Mouse (Mus musculus) liver, embryonic 15.5 days (tissue): ENCODE measurements around the gene Mrgpre. TPM values are rescaled to one million over a fixed set of nuclear protein-coding genes. Genes with fewer than 3 reads are reported as not detected.
A peak's percentile ranks its signal among the peaks of the same experiment; 100 is the strongest.

Source experiments
- ATAC-seq: fragments of 200-750 bp; cut with Nextera tagmentation; 2 replicates; pipeline ENCODE4 v1.8.0; 2017; ENCODE audit warnings: moderate number of reproducible peaks, mild to moderate bottlenecking, moderate library complexity; ENCODE audit not compliant: insufficient read depth
- H3K27ac ChIP-seq: fragments of 300-500 bp; sonication (generic); replicated peaks from 2 replicates; pipeline ENCODE4 v1.5.1; 2015; ENCODE audit warnings: mild to moderate bottlenecking, inconsistent platforms
- H3K27me3 ChIP-seq: fragments of 300-500 bp; sonication (generic); 2 replicates; pipeline ENCODE4 v1.6.1; 2015; ENCODE audit warnings: mild to moderate bottlenecking, inconsistent platforms
- H3K36me3 ChIP-seq: fragments of 300-500 bp; sonication (generic); replicated peaks from 2 replicates; pipeline ENCODE4 v1.6.1; 2015; ENCODE audit warnings: moderate library complexity, mild to moderate bottlenecking, inconsistent platforms
- H3K4me1 ChIP-seq: fragments of 300-500 bp; sonication (generic); replicated peaks from 2 replicates; pipeline ENCODE4 v1.6.1; 2015; ENCODE audit warnings: inconsistent platforms
- H3K4me2 ChIP-seq: fragments of 300-500 bp; sonication (generic); 2 replicates; pipeline ENCODE4 v1.6.1; 2015; ENCODE audit warnings: moderate library complexity, mild to moderate bottlenecking, inconsistent platforms
- H3K4me3 ChIP-seq: fragments of 300-500 bp; sonication (generic); replicated peaks from 2 replicates; pipeline ENCODE4 v1.5.1; 2015; ENCODE audit warnings: mild to moderate bottlenecking, inconsistent platforms
- H3K9ac ChIP-seq: fragments of 300-500 bp; sonication (generic); 2 replicates; pipeline ENCODE4 v1.6.1; 2015; ENCODE audit warnings: moderate library complexity, mild to moderate bottlenecking, inconsistent platforms
- H3K9me3 ChIP-seq: fragments of 300-500 bp; sonication (generic); replicated peaks from 2 replicates; pipeline ENCODE4 v1.6.1; 2016; ENCODE audit warnings: inconsistent platforms
- WGBS: fragments of 180-500 bp; shearing (Covaris S2); methylation state at CpG from one replicate; pipeline ENCODE4 v1.1.7; 2015; ENCODE audit warnings: mixed read lengths; ENCODE audit not compliant: insufficient replicate concordance; 5-methylcytosine and 5-hydroxymethylcytosine counted together
- polyA plus RNA-seq: library from polyadenylated mRNA; unstranded; fragments of >200 nt; fragmentation: Nextera tagmentation; extraction: Ambion mirVana; gene quantifications from 2 replicates; pipeline ENCODE4 v1.2.1, GENCODE M21; 2015

The Mrgpre gene
- polyA plus RNA-seq, 1 experiment from 2014 or later = 0.48 TPM

DNA sequence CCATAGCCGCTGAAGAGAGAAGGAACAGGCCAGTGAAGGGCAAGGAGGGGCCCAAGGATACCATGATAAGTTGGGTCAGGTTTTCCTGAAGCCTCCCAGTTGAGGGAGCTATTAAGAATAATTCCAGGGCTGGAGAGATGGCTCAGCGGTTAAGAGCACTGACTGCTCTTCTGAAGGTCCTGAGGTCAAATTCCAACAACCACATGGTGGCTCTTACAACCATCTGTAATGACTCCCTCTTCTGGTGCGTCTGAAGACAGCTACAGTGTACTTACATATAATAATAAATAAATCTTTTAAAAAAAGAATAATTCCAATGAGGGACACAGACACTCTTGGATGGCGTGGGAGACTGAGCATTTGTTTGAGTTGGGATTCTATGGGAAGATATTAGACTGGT is 34.9 kb upstream of the Mrgpre start:
- H3K4me3 ChIP-seq = no peak overlapping the region
- WGBS = 64% methylated on average over 4 of the region's 4 CpGs
- H3K9ac ChIP-seq = no peak overlapping the region
- no peaks in the 10 kb centered on the region for H3K9me3 ChIP-seq
- peaks cover 24% of the 10 kb centered on the region for H3K36me3 ChIP-seq
- H3K4me1 ChIP-seq = peaks cover 28% of the 10 kb centered on the region
- H3K4me2 ChIP-seq = no peak overlapping the region
- H3K27me3 ChIP-seq = no peaks in the 10 kb centered on the region
- no peak for ATAC-seq
- H3K27ac ChIP-seq = no peak overlapping the region

DNA sequence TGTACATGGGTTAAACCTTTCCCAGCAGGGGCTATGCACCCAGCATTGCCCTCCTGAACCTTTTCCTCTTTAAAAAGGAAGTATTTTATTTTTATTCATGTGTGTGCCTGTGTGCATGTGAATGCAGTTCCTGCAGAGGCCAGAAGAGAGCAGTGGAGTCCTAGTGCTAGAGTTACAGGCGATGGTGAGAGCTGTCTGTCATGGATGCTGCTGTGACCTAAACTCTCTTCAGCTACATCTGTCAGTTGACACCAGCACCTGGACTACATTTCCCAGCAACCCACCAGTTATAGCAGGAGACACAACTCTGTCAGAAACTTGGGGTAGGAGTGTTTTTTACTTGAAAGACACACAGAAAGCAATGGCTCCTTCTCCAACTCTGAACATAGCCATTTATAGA is 24.6 kb upstream of the Mrgpre start:
- Histone ChIP-seq H3K4me3 (no peak overlapping the region), H3K4me2 (no peak overlapping the region), H3K36me3 (peaks cover 69% of the 10 kb centered on the region), H3K9ac (no peak overlapping the region), H3K27me3 (no peaks in the 10 kb centered on the region), H3K27ac (no peak overlapping the region), H3K9me3 (no peaks in the 10 kb centered on the region), H3K4me1 (0 out of 2 replicates have a peak, but pooled peaks cover 4% of the 10 kb centered on the region)
- no peak for ATAC-seq
- WGBS = 49% methylated on average over 1 of the region's 1 CpGs

GRCm38 (mm10) chr7:143805199-143805624 is 20.9 kb upstream of the Mrgpre start:
- no peak for ATAC-seq
- no peaks in the 10 kb centered on the region for H3K27me3 ChIP-seq
- H3K9me3 ChIP-seq = no peaks in the 10 kb centered on the region
- peaks cover 60% of the 10 kb centered on the region for H3K36me3 ChIP-seq
- H3K4me2 ChIP-seq = no peak overlapping the region
- H3K9ac ChIP-seq = no peak overlapping the region
- 0 out of 2 replicates have a peak, but pooled peaks cover 4% of the 10 kb centered on the region for H3K4me1 ChIP-seq
- no peak overlapping the region for H3K4me3 ChIP-seq
- no peak overlapping the region for H3K27ac ChIP-seq
- WGBS = 59% methylated on average over 5 of the region's 5 CpGs

- H3K36me3 ChIP-seq = peaks cover 69% of the 10 kb centered on the region
- no peak overlapping the region for H3K27ac ChIP-seq
- H3K4me3 ChIP-seq = no peak overlapping the region
- H3K4me2 ChIP-seq = no peak overlapping the region
- H3K27me3 ChIP-seq = no peaks in the 10 kb centered on the region
- no peak for ATAC-seq
- no peak overlapping the region for H3K9ac ChIP-seq
- 0 out of 2 replicates have a peak, but pooled peaks cover 4% of the 10 kb centered on the region for H3K4me1 ChIP-seq
- no peaks in the 10 kb centered on the region for H3K9me3 ChIP-seq
- WGBS = 72% methylated on average over 8 of the region's 8 CpGs
Measured at GRCm38 (mm10) chr7:143801195-143802065, 17.1 kb upstream of the Mrgpre start.

GRCm38 (mm10) chr7:143800770-143801169 is 16.5 kb upstream of the Mrgpre start:
- H3K36me3 ChIP-seq = peaks cover 70% of the 10 kb centered on the region
- WGBS = 90% methylated on average over 1 of the region's 1 CpGs
- no peak overlapping the region for H3K9ac ChIP-seq
- no peaks in the 10 kb centered on the region for H3K27me3 ChIP-seq
- 0 out of 2 replicates have a peak, but pooled peaks cover 4% of the 10 kb centered on the region for H3K4me1 ChIP-seq
- H3K9me3 ChIP-seq = no peaks in the 10 kb centered on the region
- H3K4me2 ChIP-seq = no peak overlapping the region
- no peak overlapping the region for H3K4me3 ChIP-seq
- ATAC-seq = no peak
- H3K27ac ChIP-seq = no peak overlapping the region

DNA sequence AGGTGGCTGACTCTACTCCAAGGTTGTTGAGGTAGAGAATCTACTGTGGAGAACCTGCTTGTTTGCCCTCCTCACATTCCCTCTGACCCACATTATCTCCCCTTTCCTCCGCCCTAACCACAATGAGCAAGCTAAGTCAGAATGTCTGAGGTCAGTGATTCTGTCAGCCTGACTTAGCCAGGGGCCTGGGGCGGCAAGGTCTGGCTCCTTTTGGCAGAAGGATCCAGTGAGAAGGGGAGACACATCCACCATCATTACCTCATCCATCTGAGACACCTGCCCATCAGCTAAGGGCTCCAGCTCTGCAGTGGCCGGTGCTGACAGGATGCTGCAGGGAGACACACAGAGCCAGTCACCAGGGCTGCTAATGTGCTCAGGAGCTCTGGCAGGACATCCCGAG is 14.5 kb upstream of the Mrgpre start:
- Histone ChIP-seq H3K36me3 (peaks cover 62% of the 10 kb centered on the region), H3K9ac (no peak overlapping the region), H3K4me1 (no peaks in the 10 kb centered on the region), H3K27ac (no peak overlapping the region), H3K4me2 (no peak overlapping the region), H3K27me3 (no peaks in the 10 kb centered on the region), H3K9me3 (no peaks in the 10 kb centered on the region), H3K4me3 (no peak overlapping the region)
- 45% methylated on average over 4 of the region's 4 CpGs for WGBS
- ATAC-seq = no peak

GRCm38 (mm10) chr7:143793121-143793520 is 8.8 kb upstream of the Mrgpre start:
- H3K27ac ChIP-seq = no peak overlapping the region

GRCm38 (mm10) chr7:143792336-143792985 is 8.2 kb upstream of the Mrgpre start:
- Histone ChIP-seq H3K4me2 (no peak overlapping the region), H3K9ac (no peak overlapping the region), H3K4me3 (no peak overlapping the region), H3K4me1 (0 out of 2 replicates have a peak, but pooled peaks cover 11% of the 10 kb centered on the region), H3K9me3 (no peaks in the 10 kb centered on the region), H3K36me3 (peaks cover 19% of the 10 kb centered on the region), H3K27ac (0 out of 2 replicates have a peak overlapping the region, but pooled peaks have one; percentile 20), H3K27me3 (no peaks in the 10 kb centered on the region)
- peak; percentile 63 for ATAC-seq
- whole genome bisulfite sequencing = 49% methylated on average over 6 of the region's 6 CpGs

More at GRCm38 (mm10) chr7:143793121-143793520, 8.8 kb upstream of the Mrgpre start:
- ATAC-seq = no peak
- H3K4me3 ChIP-seq = no peak overlapping the region
- H3K9ac ChIP-seq = no peak overlapping the region
- H3K27me3 ChIP-seq = no peaks in the 10 kb centered on the region
- H3K36me3 ChIP-seq = peaks cover 25% of the 10 kb centered on the region
- 0 out of 2 replicates have a peak, but pooled peaks cover 11% of the 10 kb centered on the region for H3K4me1 ChIP-seq
- H3K9me3 ChIP-seq = no peaks in the 10 kb centered on the region
- 46% methylated on average over 4 of the region's 4 CpGs for WGBS
- no peak overlapping the region for H3K4me2 ChIP-seq

DNA sequence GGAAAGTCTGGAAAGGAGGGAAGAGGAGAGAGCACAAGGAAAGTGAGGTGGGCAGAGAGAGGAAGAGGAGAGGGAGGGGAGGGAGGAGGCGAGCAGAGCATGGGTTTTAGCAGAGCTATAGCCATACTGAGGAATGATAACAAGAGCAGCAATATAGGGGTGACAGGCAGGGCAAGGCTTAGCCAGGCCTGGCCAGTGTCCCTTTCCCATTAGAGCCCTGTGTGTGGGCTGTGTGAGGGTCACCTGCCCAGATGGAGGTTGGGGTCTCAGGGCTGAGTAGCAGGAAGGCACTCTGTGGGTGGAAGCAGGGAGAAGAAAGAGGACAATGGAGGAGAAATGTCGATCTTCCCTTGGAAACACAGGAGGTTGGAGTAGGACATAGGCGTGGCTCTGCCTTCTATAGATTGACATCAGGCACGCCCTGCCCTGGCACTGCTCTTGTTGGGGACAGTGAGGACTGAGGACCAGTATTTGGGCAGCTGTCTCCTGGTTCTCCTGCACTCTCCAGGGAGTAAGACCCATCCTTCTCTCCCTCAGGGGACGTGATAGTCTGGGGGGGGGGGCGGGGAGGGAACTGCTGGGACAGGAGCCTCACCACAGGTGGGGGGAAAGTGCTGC is 813 bp downstream of the Mrgpre start:
- no peak overlapping the region for H3K9ac ChIP-seq
- no peaks in the 10 kb centered on the region for H3K36me3 ChIP-seq
- peak overlapping the region; percentile 59 for H3K4me2 ChIP-seq
- peaks cover 16% of the 10 kb centered on the region for H3K4me1 ChIP-seq
- H3K27me3 ChIP-seq = peaks cover 8% of the 10 kb centered on the region; the same call in 1 of the 2 replicates
- 13% methylated on average over 6 of the region's 6 CpGs for WGBS
- no peak overlapping the region for H3K27ac ChIP-seq
- H3K9me3 ChIP-seq = no peaks in the 10 kb centered on the region
- ATAC-seq = peak; percentile 30
- peak overlapping the region; percentile 42 for H3K4me3 ChIP-seq

- Histone ChIP-seq H3K27ac (no peak overlapping the region), H3K4me2 (no peak overlapping the region), H3K27me3 (no peaks in the 10 kb centered on the region), H3K9ac (no peak overlapping the region), H3K4me1 (0 out of 2 replicates have a peak, but pooled peaks cover 3% of the 10 kb centered on the region), H3K9me3 (no peaks in the 10 kb centered on the region), H3K36me3 (no peaks in the 10 kb centered on the region), H3K4me3 (no peak overlapping the region)
- no peak for ATAC-seq
- WGBS = 35% methylated on average over 2 of the region's 2 CpGs
Measured at GRCm38 (mm10) chr7:143777375-143777774, 6.9 kb downstream of the Mrgpre start.

DNA sequence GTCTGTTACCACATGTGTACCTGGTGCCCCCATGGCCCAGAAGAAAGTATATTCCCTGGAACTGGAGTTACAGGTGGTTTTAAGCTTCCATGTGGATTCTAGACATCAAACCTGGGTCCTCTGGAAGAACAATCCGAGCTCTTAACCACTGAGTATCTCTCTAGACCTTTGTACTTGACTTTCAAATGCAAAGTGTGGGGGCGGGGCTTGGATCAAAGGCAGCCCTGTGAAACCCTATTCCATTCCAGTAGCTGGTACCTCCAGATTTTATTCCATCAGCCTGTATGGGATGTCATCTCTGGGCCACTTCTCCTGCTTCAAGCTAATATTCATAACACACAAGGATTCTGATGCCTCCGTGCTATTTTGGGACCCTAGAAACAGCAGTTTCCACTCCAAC is 8.2 kb downstream of the Mrgpre start:
- Histone ChIP-seq H3K27ac (0 out of 2 replicates have a peak overlapping the region, but pooled peaks have one; percentile 29), H3K4me3 (no peak overlapping the region), H3K4me1 (0 out of 2 replicates have a peak, but pooled peaks cover 3% of the 10 kb centered on the region), H3K27me3 (no peaks in the 10 kb centered on the region), H3K9ac (no peak overlapping the region), H3K36me3 (no peaks in the 10 kb centered on the region), H3K4me2 (no peak overlapping the region), H3K9me3 (no peaks in the 10 kb centered on the region)
- no peak for ATAC-seq
- WGBS = 25% methylated on average over 3 of the region's 3 CpGs
